Mouse (Mus musculus): ENCODE measurements around the gene Tas2r113. TPM values are rescaled to one million over a fixed set of nuclear protein-coding genes. Genes with fewer than 3 reads are reported as not detected.
"Not testable (repeated sequence)": the region's sequence is repeated elsewhere in the genome, so short reads cannot be mapped to it uniquely, and the experiment has no call there.

The Tas2r113 gene
- polyA plus RNA-seq (2015; fragmentation: Nextera tagmentation; extraction: Ambion mirVana), result not detected in 2 replicates

DNA sequence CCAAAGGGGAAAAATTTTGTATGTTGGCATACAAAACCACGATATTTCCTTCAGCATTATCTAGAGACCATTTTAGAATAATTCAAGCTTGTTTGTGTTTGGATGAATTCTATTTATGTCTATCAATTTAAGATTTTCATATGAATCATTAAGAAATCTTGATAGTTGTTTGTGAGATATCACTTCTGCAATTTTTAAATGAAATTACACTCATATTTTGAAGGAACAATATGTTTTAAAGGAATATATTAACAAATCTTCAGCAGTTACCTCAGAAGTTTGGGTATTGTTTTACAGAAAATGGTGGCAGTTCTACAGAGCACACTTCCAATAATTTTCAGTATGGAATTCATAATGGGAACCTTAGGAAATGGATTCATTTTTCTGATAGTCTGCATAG, at the start of gene Tas2r113:
TSS of gene Tas2r113 (plus strand) at position 301 of the 400 bp plus-strand sequence.
- no peak for ATAC-seq (ENCODE audit: insufficient number of reproducible peaks, low FRiP score, low TSS enrichment, low read depth)

GRCm38 (mm10) chr6:132846842-132847241, 46.0 kb upstream of the Tas2r113 start, which contains the start of gene Tas2r123:
Gene Tas2r123, plus strand, starts transcription at chr6:132847142.
- Histone ChIP-seq H3K9ac (no peak within 1 kb of the TSS), H3K4me3 (no peak within 1 kb of the TSS), H3K4me2 (no peak within 1 kb of the TSS), H3K9me3 (no peaks in the 10 kb centered on the region; the same call in 1 of the 2 replicates), H3K36me3 (no peaks in the 10 kb centered on the region), H3K27me3 (no peaks in the 10 kb centered on the region), H3K4me1 (no peaks in the 10 kb centered on the region), H3K27ac (no peak within 1 kb of the TSS)
- 81% methylated on average over 1 of the region's 1 CpGs for WGBS
- ATAC-seq (ENCODE audit: insufficient number of reproducible peaks, low FRiP score, low TSS enrichment, low read depth), result no peak

More for the DNA sequence above, at the start of gene Tas2r113:
- no peaks in the 10 kb centered on the region for H3K36me3 ChIP-seq
- H3K4me2 ChIP-seq, result no peak within 1 kb of the TSS
- H3K4me1 ChIP-seq, result no peaks in the 10 kb centered on the region
- no peak within 1 kb of the TSS for H3K4me3 ChIP-seq
- no peaks in the 10 kb centered on the region for H3K9me3 ChIP-seq
- H3K9ac ChIP-seq, result no peak within 1 kb of the TSS
- H3K27ac ChIP-seq, result no peak within 1 kb of the TSS
- 66% methylated on average over 1 of the region's 1 CpGs for WGBS
- H3K27me3 ChIP-seq, result no peaks in the 10 kb centered on the region

- Histone ChIP-seq H3K36me3 (no peaks in the 10 kb centered on the region), H3K4me2 (no peak within 1 kb of the TSS), H3K4me1 (no peaks in the 10 kb centered on the region), H3K27me3 (no peaks in the 10 kb centered on the region), H3K27ac (no peak within 1 kb of the TSS), H3K4me3 (no peak within 1 kb of the TSS), H3K9me3 (no peaks in the 10 kb centered on the region), H3K9ac (no peak within 1 kb of the TSS)
- WGBS, result 81% methylated on average over 1 of the region's 1 CpGs
- ATAC-seq (ENCODE audit: insufficient number of reproducible peaks, low FRiP score, low TSS enrichment, low read depth), result no peak
These were observed 37.7 kb upstream of the Tas2r113 start, which contains the start of gene Tas2r116 for GRCm38 (mm10) chr6:132855138-132855537. Gene Tas2r116, plus strand, starts transcription at chr6:132855438.

DNA sequence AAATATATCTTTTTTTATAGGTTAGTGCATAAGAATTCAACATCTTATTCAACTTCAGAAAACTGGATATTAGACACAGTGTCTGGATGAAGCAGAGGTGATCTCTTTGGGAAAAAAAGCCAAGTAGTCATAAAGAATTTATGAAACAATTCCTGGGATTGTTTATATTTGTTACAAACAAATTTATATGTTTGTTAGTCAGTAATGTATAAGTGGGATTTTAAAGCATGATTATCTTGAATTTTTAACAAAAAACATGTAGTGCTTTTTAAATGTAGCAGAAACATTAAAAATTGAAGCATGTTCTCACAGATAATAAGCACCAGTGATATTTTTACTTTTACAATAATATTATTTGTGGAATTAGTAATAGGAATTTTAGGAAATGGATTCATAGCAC, 25.1 kb upstream of the Tas2r113 start, which contains the start of gene Tas2r110:
TSS of gene Tas2r110 (plus strand) at position 301 of the 400 bp plus-strand sequence.
- H3K4me1 ChIP-seq, result no peaks in the 10 kb centered on the region
- H3K9me3 ChIP-seq, result no peaks in the 10 kb centered on the region
- H3K36me3 ChIP-seq, result no peaks in the 10 kb centered on the region
- no peaks in the 10 kb centered on the region for H3K27me3 ChIP-seq
- no peak within 1 kb of the TSS for H3K27ac ChIP-seq
- H3K9ac ChIP-seq, result no peak within 1 kb of the TSS
- no peak for ATAC-seq (ENCODE audit: insufficient number of reproducible peaks, low FRiP score, low TSS enrichment, low read depth)
- no peak within 1 kb of the TSS for H3K4me2 ChIP-seq
- no peak within 1 kb of the TSS for H3K4me3 ChIP-seq

- WGBS, result 80% methylated on average over 3 of the region's 3 CpGs
These were observed 16.5 kb downstream of the Tas2r113 start, which contains the start of gene Tas2r125 for GRCm38 (mm10) chr6:132909351-132909750. Gene Tas2r125, plus strand, starts transcription at chr6:132909651.

GRCm38 (mm10) chr6:132941376-132941775, 48.6 kb downstream of the Tas2r113 start:
- H3K36me3 ChIP-seq, H3K9me3 ChIP-seq, H3K27me3 ChIP-seq: not testable (repeated sequence)

More at GRCm38 (mm10) chr6:132909351-132909750, 16.5 kb downstream of the Tas2r113 start, which contains the start of gene Tas2r125:
- no peaks in the 10 kb centered on the region for H3K4me1 ChIP-seq
- H3K27ac ChIP-seq, result no peak within 1 kb of the TSS
- H3K36me3 ChIP-seq, result no peaks in the 10 kb centered on the region
- no peaks in the 10 kb centered on the region for H3K9me3 ChIP-seq
- H3K4me3 ChIP-seq, result no peak within 1 kb of the TSS
- H3K4me2 ChIP-seq, result no peak within 1 kb of the TSS
- ATAC-seq (ENCODE audit: insufficient number of reproducible peaks, low FRiP score, low TSS enrichment, low read depth), result no peak
- H3K9ac ChIP-seq, result no peak within 1 kb of the TSS
- H3K27me3 ChIP-seq, result no peaks in the 10 kb centered on the region

More at GRCm38 (mm10) chr6:132941376-132941775, 48.6 kb downstream of the Tas2r113 start:
- H3K9ac ChIP-seq; H3K4me3 ChIP-seq; H3K27ac ChIP-seq; H3K4me1 ChIP-seq; ATAC-seq (ENCODE audit: insufficient number of reproducible peaks, low FRiP score, low TSS enrichment, low read depth); H3K4me2 ChIP-seq: not testable (repeated sequence)

Other genes starting within 250 kb of the Tas2r113 start
- not detected in 2 replicates for gene A630073D07Rik, start 241.5 kb upstream of the Tas2r113 start, polyA plus RNA-seq (2015; fragmentation: Nextera tagmentation; extraction: Ambion mirVana)
- gene Tas2r120, start 236.1 kb upstream of the Tas2r113 start, polyA plus RNA-seq (2015; fragmentation: Nextera tagmentation; extraction: Ambion mirVana), result not detected in 2 replicates
- gene Tas2r121, start 192.0 kb upstream of the Tas2r113 start, polyA plus RNA-seq (2015; fragmentation: Nextera tagmentation; extraction: Ambion mirVana), result not detected in 2 replicates
- gene Tas2r122, start 181.1 kb upstream of the Tas2r113 start, polyA plus RNA-seq (2015; fragmentation: Nextera tagmentation; extraction: Ambion mirVana), result not detected in 2 replicates
- gene Tas2r115, start 155.0 kb upstream of the Tas2r113 start, polyA plus RNA-seq (2015; fragmentation: Nextera tagmentation; extraction: Ambion mirVana), result not detected in 2 replicates
- not detected in 2 replicates for gene Tas2r124, start 138.3 kb upstream of the Tas2r113 start, polyA plus RNA-seq (2015; fragmentation: Nextera tagmentation; extraction: Ambion mirVana)
- not detected in 2 replicates for gene Tas2r102, start 130.9 kb upstream of the Tas2r113 start, polyA plus RNA-seq (2015; fragmentation: Nextera tagmentation; extraction: Ambion mirVana)
- gene Tas2r136, start 114.8 kb upstream of the Tas2r113 start, polyA plus RNA-seq (2015; fragmentation: Nextera tagmentation; extraction: Ambion mirVana), result not detected in 2 replicates
- gene Tas2r117, start 90.2 kb upstream of the Tas2r113 start, polyA plus RNA-seq (2015; fragmentation: Nextera tagmentation; extraction: Ambion mirVana), result not detected in 2 replicates
- gene Tas2r123, start 45.9 kb upstream of the Tas2r113 start, polyA plus RNA-seq (2015; fragmentation: Nextera tagmentation; extraction: Ambion mirVana), result not detected in 2 replicates
- not detected in 2 replicates for gene Tas2r116, start 37.6 kb upstream of the Tas2r113 start, polyA plus RNA-seq (2015; fragmentation: Nextera tagmentation; extraction: Ambion mirVana)
- gene Tas2r110, start 25.0 kb upstream of the Tas2r113 start, polyA plus RNA-seq (2015; fragmentation: Nextera tagmentation; extraction: Ambion mirVana), result not detected in 2 replicates
- gene Tas2r125, start 16.6 kb downstream of the Tas2r113 start, polyA plus RNA-seq (2015; fragmentation: Nextera tagmentation; extraction: Ambion mirVana), result not detected in 2 replicates
- gene Tas2r129, start 58.1 kb downstream of the Tas2r113 start, polyA plus RNA-seq (2015; fragmentation: Nextera tagmentation; extraction: Ambion mirVana), result not detected in 2 replicates
- gene Tas2r131, start 64.9 kb downstream of the Tas2r113 start, polyA plus RNA-seq (2015; fragmentation: Nextera tagmentation; extraction: Ambion mirVana), result not detected in 2 replicates
- not detected in 2 replicates for gene Tas2r109, start 88.0 kb downstream of the Tas2r113 start, polyA plus RNA-seq (2015; fragmentation: Nextera tagmentation; extraction: Ambion mirVana)
- gene Tas2r103, start 144.1 kb downstream of the Tas2r113 start, polyA plus RNA-seq (2015; fragmentation: Nextera tagmentation; extraction: Ambion mirVana), result not detected in 2 replicates
- gene Tas2r140, start 162.8 kb downstream of the Tas2r113 start, polyA plus RNA-seq (2015; fragmentation: Nextera tagmentation; extraction: Ambion mirVana), result not detected in 2 replicates
- gene Smim10l1, start 211.9 kb downstream of the Tas2r113 start, polyA plus RNA-seq (2015; fragmentation: Nextera tagmentation; extraction: Ambion mirVana), result 80.7 and 82.7 TPM in 2 replicates